Mouse (Mus musculus) megakaryocyte-erythroid progenitor cell, adult 5-6 weeks (primary cell): ENCODE measurements around the gene Tmem33. TPM values are rescaled to one million over a fixed set of nuclear protein-coding genes. Genes with fewer than 3 reads are reported as not detected.

Experiments
- ATAC-seq: replicated peaks from 2 replicates; pipeline ENCODE4 v1.8.0; 2016; ENCODE audit warnings: mild to moderate bottlenecking, inconsistent platforms; ENCODE audit not compliant: severe bottlenecking, poor library complexity, low FRiP score, low TSS enrichment
- total RNA-seq, 2 experiments: library from RNA; stranded (forward) in 1 of 2; stranded (reverse) in 1 of 2; fragments of 200-1000, 215-1000 nt in 1 of 2; fragments of >200 nt in 1 of 2; fragmentation: Nextera tagmentation in 1 of 2; gene quantifications; 2 replicates each; pipeline ENCODE4 v1.2.3; 2014 to 2017

Gene Tmem33
- total RNA-seq (2014; fragmentation: Nextera tagmentation): 98.3 and 112 TPM in 2 replicates
- 55.1 and 58.6 TPM in 2 replicates for total RNA-seq (2017)

- peak; percentile 93 for ATAC-seq
These were observed at the start of gene Tmem33 for GRCm38 (mm10) chr5:67260531-67261371. Tmem33 (plus strand) TSS chr5:67260565.

- ATAC-seq: no peak
These were observed 47.2 kb upstream of the Tmem33 start for GRCm38 (mm10) chr5:67213168-67213567.

GRCm38 (mm10) chr5:67215121-67216030, 45.0 kb upstream of the Tmem33 start:
- ATAC-seq: no peak

GRCm38 (mm10) chr5:67216031-67216778, 44.2 kb upstream of the Tmem33 start:
- no peak for ATAC-seq

- ATAC-seq: no peak
These were observed 43.6 kb upstream of the Tmem33 start for GRCm38 (mm10) chr5:67216779-67217095.

GRCm38 (mm10) chr5:67221901-67222300, 38.5 kb upstream of the Tmem33 start:
- ATAC-seq: no peak

GRCm38 (mm10) chr5:67222440-67223390, 37.6 kb upstream of the Tmem33 start:
- no peak for ATAC-seq

- ATAC-seq: no peak
These were observed 36.8 kb upstream of the Tmem33 start for GRCm38 (mm10) chr5:67223391-67224121.

GRCm38 (mm10) chr5:67224122-67224502, 36.3 kb upstream of the Tmem33 start:
- no peak for ATAC-seq

GRCm38 (mm10) chr5:67225758-67226157, 34.6 kb upstream of the Tmem33 start:
- ATAC-seq: no peak

GRCm38 (mm10) chr5:67227261-67227660, 33.1 kb upstream of the Tmem33 start:
- no peak for ATAC-seq

GRCm38 (mm10) chr5:67227682-67228444, 32.5 kb upstream of the Tmem33 start:
- ATAC-seq: no peak

- no peak for ATAC-seq
These were observed 25.7 kb upstream of the Tmem33 start for GRCm38 (mm10) chr5:67234682-67235081.

GRCm38 (mm10) chr5:67235462-67235861, 24.9 kb upstream of the Tmem33 start:
- no peak for ATAC-seq

- no peak for ATAC-seq
These were observed 23.8 kb upstream of the Tmem33 start for GRCm38 (mm10) chr5:67236601-67237000.

- no peak for ATAC-seq
These were observed 22.1 kb upstream of the Tmem33 start for GRCm38 (mm10) chr5:67238303-67238702.

- ATAC-seq: no peak
These were observed 18.7 kb upstream of the Tmem33 start for GRCm38 (mm10) chr5:67241713-67242112.
